Mouse (Mus musculus) forebrain, embryonic 15.5 days (tissue): ENCODE data around the gene Kdr. TPM values are rescaled to one million over a fixed set of nuclear protein-coding genes. Genes with fewer than 3 reads are reported as not detected.

Experiments used
- ATAC-seq: fragments of 200-750 bp; cut with Nextera tagmentation; replicated peaks from 2 replicates; pipeline ENCODE4 v1.8.0; 2017; ENCODE audit warnings: mild to moderate bottlenecking, moderate TSS enrichment, moderate library complexity
- H3K27ac ChIP-seq: fragments of 300-500 bp; sonication (generic); replicated peaks from 2 replicates; pipeline ENCODE4 v1.5.1; 2015; ENCODE audit warnings: mild to moderate bottlenecking, inconsistent platforms
- H3K27me3 ChIP-seq: fragments of 300-500 bp; sonication (generic); 2 replicates; pipeline ENCODE4 v1.6.1; 2015; ENCODE audit warnings: inconsistent platforms
- H3K36me3 ChIP-seq: fragments of 300-500 bp; sonication (generic); 2 replicates; pipeline ENCODE4 v1.6.1; 2015; ENCODE audit warnings: mild to moderate bottlenecking, inconsistent platforms
- H3K4me1 ChIP-seq: fragments of 300-500 bp; sonication (generic); 2 replicates; pipeline ENCODE4 v1.6.1; 2015; ENCODE audit warnings: inconsistent platforms
- H3K4me2 ChIP-seq: fragments of 300-500 bp; sonication (generic); replicated peaks from 2 replicates; pipeline ENCODE4 v1.6.1; 2015; ENCODE audit warnings: mild to moderate bottlenecking, inconsistent platforms
- H3K4me3 ChIP-seq: fragments of 300-500 bp; sonication (generic); 2 replicates; pipeline ENCODE4 v1.5.1; 2015; ENCODE audit warnings: mild to moderate bottlenecking, inconsistent platforms
- H3K9ac ChIP-seq: fragments of 300-500 bp; sonication (generic); replicated peaks from 2 replicates; pipeline ENCODE4 v1.6.1; 2015; ENCODE audit warnings: mild to moderate bottlenecking, inconsistent platforms
- H3K9me3 ChIP-seq: fragments of 300-500 bp; sonication (generic); 2 replicates; pipeline ENCODE4 v1.6.1; 2016; ENCODE audit warnings: inconsistent platforms
- WGBS: fragments of 180-500 bp; shearing (Covaris S2); methylation state at CpG from one replicate; pipeline ENCODE4 v1.1.7; 2015; ENCODE audit warnings: mixed read lengths; 5-methylcytosine and 5-hydroxymethylcytosine counted together
- polyA plus RNA-seq: library from polyadenylated mRNA; unstranded; fragments of >200 nt; fragmentation: Nextera tagmentation; extraction: Ambion mirVana; gene quantifications from 2 replicates; pipeline ENCODE4 v1.2.1, GENCODE M21; 2015

Gene Kdr
- polyA plus RNA-seq, result 20.1 and 20.2 TPM in 2 replicates

- peak within 1 kb of the TSS; percentile 53 for H3K4me3 ChIP-seq
- under 1% methylated on average over 37 of the region's 37 CpGs for WGBS
- H3K4me2 ChIP-seq, result peak within 1 kb of the TSS; percentile 96
- H3K9ac ChIP-seq, result peak within 1 kb of the TSS; percentile 43
- H3K36me3 ChIP-seq, result no peaks in the 10 kb centered on the region
- H3K27ac ChIP-seq, result no peak within 1 kb of the TSS
- H3K4me1 ChIP-seq, result peaks cover 21% of the 10 kb centered on the region
- H3K27me3 ChIP-seq, result peaks cover 54% of the 10 kb centered on the region
- peak; percentile 78 for ATAC-seq
- H3K9me3 ChIP-seq, result no peaks in the 10 kb centered on the region
Observed at GRCm38 (mm10) chr5:75978374-75979100, at the start of gene Kdr. TSS of gene Kdr (minus strand) at chr5:75978458.

GRCm38 (mm10) chr5:76026805-76027204 lies 48.5 kb upstream of the Kdr start:
- Histone ChIP-seq H3K4me1 (no peaks in the 10 kb centered on the region), H3K4me3 (no peak overlapping the region), H3K9me3 (no peaks in the 10 kb centered on the region), H3K36me3 (no peaks in the 10 kb centered on the region), H3K27ac (no peak overlapping the region), H3K4me2 (no peak overlapping the region), H3K27me3 (no peaks in the 10 kb centered on the region), H3K9ac (no peak overlapping the region)
- 84% methylated on average over 6 of the region's 6 CpGs for WGBS
- no peak for ATAC-seq

- Histone ChIP-seq H3K36me3 (no peaks in the 10 kb centered on the region), H3K27ac (no peak overlapping the region), H3K9me3 (no peaks in the 10 kb centered on the region), H3K4me1 (no peaks in the 10 kb centered on the region), H3K4me3 (no peak overlapping the region), H3K4me2 (no peak overlapping the region), H3K9ac (no peak overlapping the region), H3K27me3 (no peaks in the 10 kb centered on the region)
- no peak for ATAC-seq
- WGBS, result 60% methylated on average over 4 of the region's 4 CpGs
Observed at GRCm38 (mm10) chr5:76025996-76026665, 47.9 kb upstream of the Kdr start.

- no peak overlapping the region for H3K4me2 ChIP-seq
- H3K9me3 ChIP-seq, result no peaks in the 10 kb centered on the region
- H3K36me3 ChIP-seq, result no peaks in the 10 kb centered on the region
- H3K9ac ChIP-seq, result no peak overlapping the region
- no peaks in the 10 kb centered on the region for H3K27me3 ChIP-seq
- H3K4me3 ChIP-seq, result no peak overlapping the region
- H3K4me1 ChIP-seq, result no peaks in the 10 kb centered on the region
- WGBS, result 64% methylated on average over 14 of the region's 14 CpGs
- no peak for ATAC-seq
- H3K27ac ChIP-seq, result no peak overlapping the region
Observed at GRCm38 (mm10) chr5:76023011-76023773, 44.9 kb upstream of the Kdr start.

- H3K9ac ChIP-seq, result no peak overlapping the region
- no peak overlapping the region for H3K4me2 ChIP-seq
- no peak overlapping the region for H3K4me3 ChIP-seq
- no peaks in the 10 kb centered on the region for H3K4me1 ChIP-seq
- no peaks in the 10 kb centered on the region for H3K9me3 ChIP-seq
- ATAC-seq, result no peak
- no peaks in the 10 kb centered on the region for H3K27me3 ChIP-seq
- H3K27ac ChIP-seq, result no peak overlapping the region
- 90% methylated on average over 6 of the region's 6 CpGs for WGBS
- no peaks in the 10 kb centered on the region for H3K36me3 ChIP-seq
Observed at GRCm38 (mm10) chr5:76022436-76022835, 44.2 kb upstream of the Kdr start.

GRCm38 (mm10) chr5:76018321-76018720 lies 40.1 kb upstream of the Kdr start:
- Histone ChIP-seq H3K4me3 (no peak overlapping the region), H3K27ac (no peak overlapping the region), H3K4me1 (no peaks in the 10 kb centered on the region), H3K4me2 (no peak overlapping the region), H3K27me3 (no peaks in the 10 kb centered on the region), H3K9me3 (no peaks in the 10 kb centered on the region), H3K36me3 (no peaks in the 10 kb centered on the region), H3K9ac (no peak overlapping the region)
- ATAC-seq, result no peak
- 70% methylated on average over 5 of the region's 5 CpGs for WGBS

- no peak overlapping the region for H3K4me3 ChIP-seq
- 76% methylated on average over 8 of the region's 8 CpGs for WGBS
- no peaks in the 10 kb centered on the region for H3K27me3 ChIP-seq
- no peaks in the 10 kb centered on the region for H3K9me3 ChIP-seq
- H3K27ac ChIP-seq, result no peak overlapping the region
- H3K4me1 ChIP-seq, result no peaks in the 10 kb centered on the region
- H3K9ac ChIP-seq, result no peak overlapping the region
- H3K36me3 ChIP-seq, result no peaks in the 10 kb centered on the region
- H3K4me2 ChIP-seq, result no peak overlapping the region
- no peak for ATAC-seq
Observed at GRCm38 (mm10) chr5:76016086-76016485, 37.8 kb upstream of the Kdr start.

- H3K27me3 ChIP-seq, result no peaks in the 10 kb centered on the region
- WGBS, result 69% methylated on average over 7 of the region's 7 CpGs
- H3K36me3 ChIP-seq, result no peaks in the 10 kb centered on the region
- H3K27ac ChIP-seq, result no peak overlapping the region
- no peak for ATAC-seq
- no peaks in the 10 kb centered on the region for H3K9me3 ChIP-seq
- H3K4me3 ChIP-seq, result no peak overlapping the region
- no peak overlapping the region for H3K9ac ChIP-seq
- no peak overlapping the region for H3K4me2 ChIP-seq
- no peaks in the 10 kb centered on the region for H3K4me1 ChIP-seq
Observed at GRCm38 (mm10) chr5:76013881-76014431, 35.7 kb upstream of the Kdr start.

- Histone ChIP-seq H3K9me3 (no peaks in the 10 kb centered on the region), H3K27ac (no peak overlapping the region), H3K4me1 (no peaks in the 10 kb centered on the region), H3K27me3 (no peaks in the 10 kb centered on the region), H3K4me2 (no peak overlapping the region), H3K36me3 (no peaks in the 10 kb centered on the region), H3K4me3 (no peak overlapping the region), H3K9ac (no peak overlapping the region)
- no peak for ATAC-seq
- 61% methylated on average over 7 of the region's 7 CpGs for WGBS
Observed at GRCm38 (mm10) chr5:76006403-76006802, 28.1 kb upstream of the Kdr start.

- no peaks in the 10 kb centered on the region for H3K9me3 ChIP-seq
- WGBS, result 91% methylated on average over 8 of the region's 8 CpGs
- H3K4me3 ChIP-seq, result no peak overlapping the region
- no peaks in the 10 kb centered on the region for H3K4me1 ChIP-seq
- no peak overlapping the region for H3K27ac ChIP-seq
- no peaks in the 10 kb centered on the region for H3K36me3 ChIP-seq
- H3K27me3 ChIP-seq, result no peaks in the 10 kb centered on the region
- ATAC-seq, result no peak
- no peak overlapping the region for H3K4me2 ChIP-seq
- H3K9ac ChIP-seq, result no peak overlapping the region
Observed at GRCm38 (mm10) chr5:75990212-75990611, 12.0 kb upstream of the Kdr start.

GRCm38 (mm10) chr5:75987530-75987929 lies 9.3 kb upstream of the Kdr start:
- Histone ChIP-seq H3K9me3 (no peaks in the 10 kb centered on the region), H3K4me1 (no peaks in the 10 kb centered on the region), H3K4me3 (no peak overlapping the region), H3K9ac (no peak overlapping the region), H3K36me3 (no peaks in the 10 kb centered on the region), H3K27ac (no peak overlapping the region), H3K27me3 (no peaks in the 10 kb centered on the region), H3K4me2 (no peak overlapping the region)
- WGBS, result 76% methylated on average over 8 of the region's 8 CpGs
- ATAC-seq, result no peak
